Comparison of ENCODE assay signal across 11 mouse cellular contexts in genomic region chr7:28675746-28676145, GRCm38 (mm10). TPM values are rescaled to one million over a fixed set of nuclear protein-coding genes. Genes with fewer than 3 reads are reported as not detected.
DNase-seq lines count a peak whose midpoint lies in the region; ATAC-seq and TF ChIP-seq lines count a peak whose summit lies in the region.
"Had no signal": no experiment of that assay in that cellular context is flagged by ENCODE, and none has a peak within 500 bp of the region (broad histone marks: within the 10 kb centered on the region; RNA-seq: fewer than 3 reads in every experiment).

No protein-coding gene starts in this region.

- no peak overlapping the region for H3K27ac ChIP-seq in layer of hippocampus, adult 2 months
- H3K27ac ChIP-seq in embryonic facial prominence, embryonic 14.5 days (replicated peaks; ENCODE audit: low read depth, low read length): no peak overlapping the region
- no peak overlapping the region for H3K27ac ChIP-seq in hindbrain, embryonic 13.5 days

- 38% methylated on average over 11 of the region's 11 CpGs for WGBS in embryonic facial prominence, embryonic 14.5 days
- WGBS in hindbrain, embryonic 13.5 days: 48% methylated on average over 11 of the region's 11 CpGs

- no peak for DNase-seq in layer of hippocampus, adult 2 months (ENCODE audit: low spot score in 2 of 2)
- no peak for DNase-seq in layer of hippocampus, adult 11-12 months (ENCODE audit: low spot score)
- peak; percentile 75 to 88 for DNase-seq in adrenal gland, adult (ENCODE audit: inconsistent age in 2 of 2, low spot score in 1 of 2)
- peak; percentile 24 for DNase-seq in embryonic facial prominence, embryonic 14.5 days (ENCODE audit: low spot score)
- peak; percentile 52 for DNase-seq in lung, postnatal 36 days
- DNase-seq in c-Kit-positive CD71-positive TER-119-positive erythroid progenitor cells, embryonic 14.5 days (ENCODE audit: low spot score): no peak
- DNase-seq in right cerebral cortex, postnatal 25 days: no peak
- DNase-seq: thymus, postnatal 14 days had no signal

- no peaks in the 10 kb centered on the region for H3K36me3 ChIP-seq in embryonic facial prominence, embryonic 14.5 days (ENCODE audit: control insufficient read depth, insufficient read depth, low read length)
- no peaks in the 10 kb centered on the region for H3K36me3 ChIP-seq in hindbrain, embryonic 13.5 days

- H3K9me3 ChIP-seq in embryonic facial prominence, embryonic 14.5 days (ENCODE audit: control insufficient read depth, low read length): no peaks in the 10 kb centered on the region
- H3K9me3 ChIP-seq in hindbrain, embryonic 13.5 days: no peaks in the 10 kb centered on the region

- H3K4me1 ChIP-seq in embryonic facial prominence, embryonic 14.5 days (ENCODE audit: control insufficient read depth, insufficient read depth, low read length): no peaks in the 10 kb centered on the region
- H3K4me1 ChIP-seq in hindbrain, embryonic 13.5 days (replicated peaks): no peaks in the 10 kb centered on the region

- no peak for ATAC-seq in embryonic facial prominence, embryonic 14.5 days (ENCODE audit: low read depth)
- no peak for ATAC-seq in hindbrain, embryonic 13.5 days (ENCODE audit: low FRiP score)

- H3K4me3 ChIP-seq in layer of hippocampus, adult 2 months: no peak overlapping the region
- H3K4me3 ChIP-seq in embryonic facial prominence, embryonic 14.5 days (ENCODE audit: low read depth, low read length): no peak overlapping the region
- no peak overlapping the region for H3K4me3 ChIP-seq in hindbrain, embryonic 13.5 days

- no peak overlapping the region for H3K4me2 ChIP-seq in embryonic facial prominence, embryonic 14.5 days (ENCODE audit: low read depth, low read length)
- no peak overlapping the region for H3K4me2 ChIP-seq in hindbrain, embryonic 13.5 days

- no peak overlapping the region for H3K9ac ChIP-seq in embryonic facial prominence, embryonic 14.5 days (ENCODE audit: low read depth, low read length)
- H3K9ac ChIP-seq in hindbrain, embryonic 13.5 days: no peak overlapping the region

- peak; percentile 71 for TF ChIP-seq CTCF in layer of hippocampus, adult 2 months (conservative IDR thresholded peaks at IDR 0.05)

- H3K27me3 ChIP-seq in embryonic facial prominence, embryonic 14.5 days (replicated peaks; ENCODE audit: control insufficient read depth, insufficient read depth, low read length): no peaks in the 10 kb centered on the region
- H3K27me3 ChIP-seq in hindbrain, embryonic 13.5 days: no peaks in the 10 kb centered on the region

RNA-seq across cellular contexts. Expression of gene Fbxo27, which starts 16.9 kb away (rescaled TPM):
- total RNA-seq in layer of hippocampus, adult 2 months (2021): 10 to 100 TPM; 24.4 to 27.1 TPM
- 6.9 and 7.1 TPM in 2 replicates for polyA plus RNA-seq in embryonic facial prominence, embryonic 14.5 days (2014; fragmentation: Nextera tagmentation; extraction: Ambion mirVana)
- 7.0 and 7.4 TPM in 2 replicates for polyA plus RNA-seq in hindbrain, embryonic 13.5 days (2015; fragmentation: Nextera tagmentation; extraction: Ambion mirVana)

RNA-seq across cellular contexts. Expression of gene Fbxo17, which starts 40.9 kb away (rescaled TPM):
- 1 to 10 TPM in 1 of 2 experiments, under 1 TPM in 1; 0.98 to 1.4 TPM for total RNA-seq in layer of hippocampus, adult 2 months (2021)
- polyA plus RNA-seq in embryonic facial prominence, embryonic 14.5 days (2014; fragmentation: Nextera tagmentation; extraction: Ambion mirVana): 27.8 and 29.0 TPM in 2 replicates
- polyA plus RNA-seq in hindbrain, embryonic 13.5 days (2015; fragmentation: Nextera tagmentation; extraction: Ambion mirVana): 3.1 and 3.4 TPM in 2 replicates

RNA-seq across cellular contexts. Expression of gene Acp7, which starts 44.6 kb away (rescaled TPM):
- total RNA-seq in layer of hippocampus, adult 2 months (2021): 1 to 10 TPM; 1.2 to 2.2 TPM
- 0.10 and 0.40 TPM in 2 replicates for polyA plus RNA-seq in embryonic facial prominence, embryonic 14.5 days (2014; fragmentation: Nextera tagmentation; extraction: Ambion mirVana)
- polyA plus RNA-seq in hindbrain, embryonic 13.5 days (2015; fragmentation: Nextera tagmentation; extraction: Ambion mirVana): not detected in 2 replicates
- total RNA-seq: gastrocnemius, postnatal 36 days had no signal
- polyA plus RNA-seq: neural tube, embryonic 11.5 days had no signal

Comparison
In these comparisons a context has a peak if more than half of its experiments do, and no peak if none do; other contexts are left out.
1. DNase-seq: peak in adrenal gland, adult (2 of 2), embryonic facial prominence, embryonic 14.5 days (single experiment) and lung, postnatal 36 days (single experiment); none in layer of hippocampus, adult 2 months (0 of 2), layer of hippocampus, adult 11-12 months (single experiment), c-Kit-positive CD71-positive TER-119-positive erythroid progenitor cells, embryonic 14.5 days (single experiment) and right cerebral cortex, postnatal 25 days (single experiment).